Mouse (Mus musculus) testis, adult 2 months (tissue): ENCODE measurements around the gene Atoh8.

ENCODE experiments used
- CTCF ChIP-seq: fragments of 200-500 bp; IDR thresholded peaks from 2 replicates; pipeline ENCODE4 v1.5.1; 2012; ENCODE audit warnings: low read depth, mild to moderate bottlenecking, inconsistent platforms, low read length, moderate library complexity; ENCODE audit not compliant: control insufficient read depth, insufficient read depth, insufficient replicate concordance
- POLR2A ChIP-seq: fragments of 200-500 bp; IDR thresholded peaks from 2 replicates; pipeline ENCODE4 v1.6.1; 2012; ENCODE audit warnings: low read depth, mild to moderate bottlenecking, inconsistent platforms, low read length, moderate library complexity; ENCODE audit not compliant: control insufficient read depth

GRCm38 (mm10) chr6:72248150-72248914, 13.0 kb upstream of the Atoh8 start:
- TF ChIP-seq CTCF (no peak), POLR2A (no peak)
